Mouse (Mus musculus): ENCODE data around the gene Foxp1. TPM values are rescaled to one million over a fixed set of nuclear protein-coding genes. Genes with fewer than 3 reads are reported as not detected.

Gene Foxp1
- polyA plus RNA-seq, 1 experiment from 2014 or later = 52.4 TPM

DNA sequence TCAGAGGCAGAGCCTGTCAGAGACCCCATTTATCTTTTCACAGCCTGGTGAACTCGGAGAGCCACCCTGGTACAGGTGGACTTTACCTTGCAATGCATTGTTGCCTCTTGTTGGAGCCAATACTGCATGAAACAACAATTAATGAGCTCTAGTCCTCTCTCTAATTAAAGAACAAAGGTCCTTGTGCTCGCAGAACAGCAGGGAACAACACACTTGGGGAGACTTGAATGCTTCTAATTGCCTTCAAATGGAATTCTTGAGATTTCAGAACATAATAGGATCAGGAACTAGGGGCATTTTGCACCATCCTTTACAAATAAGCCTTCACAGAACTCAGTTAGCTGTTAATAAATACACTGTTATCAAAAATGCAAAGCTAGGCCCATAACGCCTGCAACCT lies 418.6 kb downstream of the Foxp1 start:
- no peak for ATAC-seq (ENCODE audit: low read depth)
- Histone ChIP-seq H3K36me3 (ENCODE audit: control insufficient read depth, insufficient read depth, low read length) (no peaks in the 10 kb centered on the region), H3K4me3 (ENCODE audit: low read depth, low read length) (no peak overlapping the region), H3K4me2 (ENCODE audit: low read depth, low read length) (no peak overlapping the region), H3K27ac (ENCODE audit: low read depth, low read length) (no peak overlapping the region), H3K9ac (replicated peaks; ENCODE audit: low read depth, low read length) (no peak overlapping the region), H3K27me3 (ENCODE audit: control insufficient read depth, insufficient read depth, low read length) (no peaks in the 10 kb centered on the region), H3K9me3 (ENCODE audit: control insufficient read depth, low read length) (no peaks in the 10 kb centered on the region), H3K4me1 (ENCODE audit: control insufficient read depth, insufficient read depth, low read length) (peaks cover 7% of the 10 kb centered on the region; the same call in 1 of the 2 replicates)
- WGBS = 44% methylated on average over 3 of the region's 3 CpGs

DNA sequence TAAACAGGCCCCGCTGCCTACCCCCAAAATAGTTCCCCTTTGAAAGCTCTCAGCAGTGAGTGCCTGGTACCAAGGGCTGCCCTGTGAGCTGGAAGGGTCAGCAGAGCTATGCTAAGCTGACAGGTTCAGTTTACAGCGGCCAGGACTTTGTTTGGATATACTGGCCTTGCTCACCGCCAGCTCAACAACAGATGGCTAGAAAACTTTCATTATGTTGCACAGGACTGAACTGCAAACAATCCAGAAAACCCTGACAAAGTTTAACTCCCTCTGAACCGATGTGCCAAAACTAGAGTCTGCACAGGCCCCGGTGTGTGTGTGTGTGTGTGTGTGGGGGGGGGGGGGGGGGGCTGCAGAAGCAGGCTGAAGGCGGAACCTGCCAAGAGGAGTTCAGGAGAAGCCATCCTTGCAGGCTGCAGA lies 421.0 kb downstream of the Foxp1 start:
- Histone ChIP-seq H3K36me3 (ENCODE audit: control insufficient read depth, insufficient read depth, low read length) (no peaks in the 10 kb centered on the region), H3K9me3 (ENCODE audit: control insufficient read depth, low read length) (no peaks in the 10 kb centered on the region), H3K27me3 (ENCODE audit: control insufficient read depth, insufficient read depth, low read length) (no peaks in the 10 kb centered on the region), H3K27ac (ENCODE audit: low read depth, low read length) (no peak overlapping the region), H3K4me3 (ENCODE audit: low read depth, low read length) (no peak overlapping the region), H3K4me2 (ENCODE audit: low read depth, low read length) (no peak overlapping the region), H3K4me1 (ENCODE audit: control insufficient read depth, insufficient read depth, low read length) (peaks cover 7% of the 10 kb centered on the region; the same call in 1 of the 2 replicates), H3K9ac (replicated peaks; ENCODE audit: low read depth, low read length) (no peak overlapping the region)
- peak; percentile 44; the same call in 1 of the 2 replicates for ATAC-seq (ENCODE audit: low read depth)
- 13% methylated on average over 6 of the region's 6 CpGs for WGBS

DNA sequence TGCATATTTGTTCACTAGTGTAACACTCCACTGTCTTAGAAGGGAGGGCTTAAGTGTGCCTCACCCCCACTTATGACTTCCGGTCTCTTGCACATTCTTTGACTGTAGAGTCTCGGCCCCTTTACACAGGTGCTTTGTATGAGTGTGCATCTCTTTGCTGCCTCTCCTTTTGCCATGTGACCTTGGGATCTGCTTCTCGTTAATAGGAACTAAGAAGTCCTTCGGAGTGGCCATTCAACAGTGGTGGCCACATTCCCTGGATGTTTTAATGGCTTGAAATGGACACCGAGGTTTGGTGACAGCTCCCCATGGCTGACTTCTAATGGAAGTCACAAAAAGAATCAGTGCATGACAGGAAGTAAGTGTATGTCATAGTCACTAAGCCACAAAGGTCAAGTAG lies 422.2 kb downstream of the Foxp1 start:
- Histone ChIP-seq H3K9me3 (ENCODE audit: control insufficient read depth, low read length) (no peaks in the 10 kb centered on the region), H3K4me3 (ENCODE audit: low read depth, low read length) (no peak overlapping the region)
- WGBS = 64% methylated on average over 5 of the region's 5 CpGs

DNA sequence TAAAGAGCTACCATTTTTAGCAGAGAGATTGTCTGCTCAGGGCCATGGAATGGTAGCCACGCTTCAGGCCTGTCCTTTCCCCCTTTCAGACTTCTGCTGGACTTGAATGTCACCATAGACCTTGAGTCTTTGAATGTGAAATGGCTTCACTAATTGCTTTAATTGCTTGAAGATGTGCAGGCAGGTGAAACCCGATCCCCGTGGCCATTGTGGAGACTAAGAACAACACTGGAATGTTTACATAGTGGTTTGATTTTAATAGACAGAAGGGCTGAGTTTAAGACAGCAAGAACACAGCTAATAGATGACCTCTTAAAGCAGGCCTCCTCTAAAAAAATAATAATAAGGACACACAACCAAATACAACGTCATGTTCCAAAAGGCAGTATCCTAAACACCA lies 422.7 kb downstream of the Foxp1 start:
- no peaks in the 10 kb centered on the region for H3K9me3 ChIP-seq (ENCODE audit: control insufficient read depth, low read length)
- H3K36me3 ChIP-seq (ENCODE audit: control insufficient read depth, insufficient read depth, low read length) = no peaks in the 10 kb centered on the region
- no peak overlapping the region for H3K9ac ChIP-seq (replicated peaks; ENCODE audit: low read depth, low read length)
- H3K4me1 ChIP-seq (ENCODE audit: control insufficient read depth, insufficient read depth, low read length) = peaks cover 7% of the 10 kb centered on the region; the same call in 1 of the 2 replicates
- H3K27ac ChIP-seq (ENCODE audit: low read depth, low read length) = no peak overlapping the region
- H3K27me3 ChIP-seq (ENCODE audit: control insufficient read depth, insufficient read depth, low read length) = no peaks in the 10 kb centered on the region
- no peak overlapping the region for H3K4me2 ChIP-seq (ENCODE audit: low read depth, low read length)
- WGBS = 59% methylated on average over 4 of the region's 4 CpGs
- no peak for ATAC-seq (ENCODE audit: low read depth)
- H3K4me3 ChIP-seq (ENCODE audit: low read depth, low read length) = no peak overlapping the region

More for the DNA sequence above, 422.2 kb downstream of the Foxp1 start:
- no peaks in the 10 kb centered on the region for H3K36me3 ChIP-seq (ENCODE audit: control insufficient read depth, insufficient read depth, low read length)
- H3K9ac ChIP-seq (replicated peaks; ENCODE audit: low read depth, low read length) = no peak overlapping the region
- peaks cover 7% of the 10 kb centered on the region; the same call in 1 of the 2 replicates for H3K4me1 ChIP-seq (ENCODE audit: control insufficient read depth, insufficient read depth, low read length)
- no peak overlapping the region for H3K27ac ChIP-seq (ENCODE audit: low read depth, low read length)
- no peak for ATAC-seq (ENCODE audit: low read depth)
- H3K4me2 ChIP-seq (ENCODE audit: low read depth, low read length) = no peak overlapping the region
- H3K27me3 ChIP-seq (ENCODE audit: control insufficient read depth, insufficient read depth, low read length) = no peaks in the 10 kb centered on the region

DNA sequence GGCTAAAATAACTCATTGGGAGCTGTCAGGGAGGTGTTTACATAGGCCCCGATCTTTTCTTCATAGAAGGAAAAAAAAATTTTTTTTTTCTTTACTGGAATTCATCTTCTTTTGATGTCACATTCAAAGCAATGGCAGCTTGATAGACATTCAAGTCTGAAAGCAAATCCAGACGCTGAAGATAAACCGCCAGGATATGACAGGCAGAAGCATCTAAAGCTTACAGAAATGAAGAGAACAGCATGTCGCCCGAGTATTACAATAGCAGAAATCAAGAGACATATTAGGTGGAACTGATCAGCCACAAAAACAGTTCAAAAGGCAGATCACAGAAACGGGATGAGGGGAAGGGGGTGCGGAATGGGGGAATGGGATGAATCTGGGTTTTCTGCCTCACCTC lies 425.3 kb downstream of the Foxp1 start:
- WGBS = 41% methylated on average over 7 of the region's 7 CpGs
- no peak overlapping the region for H3K4me3 ChIP-seq (ENCODE audit: low read depth, low read length)
- no peak for ATAC-seq (ENCODE audit: low read depth)
- H3K4me1 ChIP-seq (ENCODE audit: control insufficient read depth, insufficient read depth, low read length) = peaks cover 6% of the 10 kb centered on the region; the same call in 1 of the 2 replicates
- H3K27me3 ChIP-seq (ENCODE audit: control insufficient read depth, insufficient read depth, low read length) = no peaks in the 10 kb centered on the region
- H3K27ac ChIP-seq (ENCODE audit: low read depth, low read length) = no peak overlapping the region
- no peak overlapping the region for H3K9ac ChIP-seq (replicated peaks; ENCODE audit: low read depth, low read length)
- no peak overlapping the region for H3K4me2 ChIP-seq (ENCODE audit: low read depth, low read length)
- no peaks in the 10 kb centered on the region for H3K9me3 ChIP-seq (ENCODE audit: control insufficient read depth, low read length)
- H3K36me3 ChIP-seq (ENCODE audit: control insufficient read depth, insufficient read depth, low read length) = no peaks in the 10 kb centered on the region

DNA sequence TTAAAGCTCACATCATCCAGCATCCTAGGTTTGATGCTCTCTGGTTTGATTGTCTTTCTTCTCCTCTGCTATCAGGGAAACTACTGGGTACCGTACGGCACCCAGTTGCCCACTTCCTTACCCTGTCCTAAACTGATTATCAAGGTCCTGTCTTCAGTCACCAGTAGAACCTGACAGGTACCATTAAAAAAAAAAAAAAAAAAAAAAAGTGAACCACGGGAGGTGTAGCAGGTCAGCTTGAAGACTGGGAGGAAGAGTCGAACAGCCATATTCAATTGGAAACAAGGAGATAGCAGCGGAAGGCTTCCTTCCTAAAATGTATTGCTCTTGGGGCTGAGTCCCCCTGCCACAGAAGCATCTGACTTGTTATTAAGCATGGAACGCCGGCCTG lies 425.8 kb downstream of the Foxp1 start:
- ATAC-seq (ENCODE audit: low read depth) = no peak
- Histone ChIP-seq H3K4me1 (ENCODE audit: control insufficient read depth, insufficient read depth, low read length) (peaks cover 6% of the 10 kb centered on the region; the same call in 1 of the 2 replicates), H3K9ac (replicated peaks; ENCODE audit: low read depth, low read length) (no peak overlapping the region), H3K27me3 (ENCODE audit: control insufficient read depth, insufficient read depth, low read length) (no peaks in the 10 kb centered on the region), H3K9me3 (ENCODE audit: control insufficient read depth, low read length) (no peaks in the 10 kb centered on the region), H3K36me3 (ENCODE audit: control insufficient read depth, insufficient read depth, low read length) (no peaks in the 10 kb centered on the region), H3K27ac (ENCODE audit: low read depth, low read length) (no peak overlapping the region), H3K4me2 (ENCODE audit: low read depth, low read length) (no peak overlapping the region), H3K4me3 (ENCODE audit: low read depth, low read length) (no peak overlapping the region)
- WGBS = 64% methylated on average over 7 of the region's 7 CpGs

DNA sequence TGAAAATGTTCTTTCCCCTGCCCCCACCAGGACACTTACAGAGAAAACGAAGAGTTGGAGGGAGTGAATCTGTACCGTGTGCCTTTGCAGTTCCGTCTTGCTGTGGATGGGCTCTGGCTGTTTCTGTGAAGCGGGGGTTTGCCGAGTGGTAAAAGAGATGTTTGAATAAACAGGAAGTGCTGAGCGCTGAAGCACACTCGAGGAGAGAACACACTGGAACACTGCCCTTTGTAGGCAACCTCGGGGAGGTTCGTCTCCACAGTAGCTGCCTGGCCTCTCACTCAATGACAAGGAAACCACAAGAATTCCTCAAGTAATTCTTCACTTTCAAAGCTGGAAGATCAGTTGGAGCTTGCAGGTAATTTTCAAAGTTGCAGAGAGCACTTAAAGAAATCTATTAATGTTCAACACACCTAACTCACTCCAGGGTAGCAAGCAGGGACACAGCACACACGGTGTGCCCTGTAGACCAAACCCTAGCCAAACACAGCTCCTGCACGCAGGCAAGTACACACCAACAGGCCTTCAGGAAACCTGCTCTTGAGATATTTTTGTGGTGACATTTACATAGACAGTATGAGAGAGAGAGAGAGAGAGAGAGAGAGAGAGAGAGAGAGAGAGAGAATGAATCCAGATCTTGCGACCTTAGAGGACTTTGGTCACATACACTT lies 426.3 kb downstream of the Foxp1 start:
- no peak for ATAC-seq (ENCODE audit: low read depth)
- Histone ChIP-seq H3K36me3 (ENCODE audit: control insufficient read depth, insufficient read depth, low read length) (no peaks in the 10 kb centered on the region), H3K4me1 (ENCODE audit: control insufficient read depth, insufficient read depth, low read length) (peaks cover 4% of the 10 kb centered on the region; the same call in 1 of the 2 replicates), H3K4me2 (ENCODE audit: low read depth, low read length) (no peak overlapping the region), H3K4me3 (ENCODE audit: low read depth, low read length) (no peak overlapping the region), H3K9me3 (ENCODE audit: control insufficient read depth, low read length) (no peaks in the 10 kb centered on the region), H3K9ac (replicated peaks; ENCODE audit: low read depth, low read length) (no peak overlapping the region), H3K27me3 (ENCODE audit: control insufficient read depth, insufficient read depth, low read length) (no peaks in the 10 kb centered on the region), H3K27ac (ENCODE audit: low read depth, low read length) (no peak overlapping the region)
- 36% methylated on average over 12 of the region's 12 CpGs for WGBS

DNA sequence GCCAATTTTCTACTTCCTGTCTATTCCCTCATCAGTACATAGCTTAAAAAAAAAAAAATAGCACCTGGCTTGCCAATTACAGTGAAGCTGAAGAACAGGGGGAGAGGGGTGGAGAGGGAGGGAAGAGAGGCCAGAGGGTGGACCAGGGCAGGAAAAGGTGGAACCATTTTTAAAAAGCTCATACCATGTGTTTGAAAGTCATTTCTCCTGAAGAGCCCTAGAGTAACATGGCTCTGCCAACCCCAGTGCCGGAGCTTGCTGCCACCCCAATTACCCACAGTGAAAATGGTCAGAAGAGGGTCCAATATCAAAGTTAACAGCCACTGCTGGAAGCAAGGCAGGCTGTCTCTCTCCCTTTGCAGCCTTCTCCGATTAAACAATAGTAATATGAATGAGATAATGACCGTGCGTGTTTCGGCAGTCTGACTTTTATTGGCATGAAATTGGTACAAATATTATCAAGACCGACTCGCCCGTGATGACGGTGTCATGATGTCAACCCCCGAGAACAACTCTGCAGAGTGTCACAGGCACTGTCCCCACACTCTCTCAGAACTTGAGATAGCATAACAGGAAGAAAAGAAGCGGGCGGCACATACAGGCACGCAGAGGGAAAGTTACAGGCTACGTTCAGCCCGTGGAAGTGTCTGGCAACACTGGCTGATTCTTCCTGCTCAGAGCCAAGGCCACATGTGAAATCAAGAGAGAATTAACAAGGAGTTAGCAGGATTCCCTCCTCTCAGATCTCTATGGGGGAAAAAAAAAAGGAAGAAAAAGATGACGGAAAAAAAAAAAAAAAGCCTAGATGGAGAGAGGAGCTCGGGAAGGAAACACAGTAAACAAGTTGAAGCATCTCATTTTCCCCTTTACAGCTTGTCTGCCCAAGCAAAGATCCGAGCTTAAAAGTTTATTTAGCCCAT lies 427.1 kb downstream of the Foxp1 start:
- peak overlapping the region; percentile 9; the same call in 1 of the 2 replicates for H3K4me2 ChIP-seq (ENCODE audit: low read depth, low read length)
- 22% methylated on average over 18 of the region's 18 CpGs for WGBS
- H3K4me1 ChIP-seq (ENCODE audit: control insufficient read depth, insufficient read depth, low read length) = 0 out of 2 replicates have a peak, but pooled peaks cover 3% of the 10 kb centered on the region
- no peak overlapping the region for H3K9ac ChIP-seq (replicated peaks; ENCODE audit: low read depth, low read length)
- no peaks in the 10 kb centered on the region for H3K9me3 ChIP-seq (ENCODE audit: control insufficient read depth, low read length)
- H3K36me3 ChIP-seq (ENCODE audit: control insufficient read depth, insufficient read depth, low read length) = no peaks in the 10 kb centered on the region
- no peak for ATAC-seq (ENCODE audit: low read depth)
- H3K4me3 ChIP-seq (ENCODE audit: low read depth, low read length) = no peak overlapping the region
- H3K27me3 ChIP-seq (ENCODE audit: control insufficient read depth, insufficient read depth, low read length) = no peaks in the 10 kb centered on the region
- H3K27ac ChIP-seq (ENCODE audit: low read depth, low read length) = no peak overlapping the region
